Mouse (Mus musculus): ENCODE data around the gene Spr.
"Not testable (repeated sequence)": the region's sequence is repeated elsewhere in the genome, so short reads cannot be mapped to it uniquely, and the experiment has no call there.

Spr gene

GRCm38 (mm10) chr6:85131673-85132072, 5.9 kb downstream of the Spr start:
- DNase-seq (ENCODE audit: low spot score): peak; percentile 50

- DNase-seq (ENCODE audit: low spot score): not testable (repeated sequence)
Observed at GRCm38 (mm10) chr6:85117545-85118511, 19.7 kb downstream of the Spr start.

- DNase-seq (ENCODE audit: low spot score): no peak
Observed at GRCm38 (mm10) chr6:85105033-85105615, 32.4 kb downstream of the Spr start.

- no peak for DNase-seq (ENCODE audit: low spot score)
Observed at GRCm38 (mm10) chr6:85103321-85103720, 34.2 kb downstream of the Spr start.

- DNase-seq (ENCODE audit: low spot score): no peak
Observed at GRCm38 (mm10) chr6:85096441-85096840, 41.1 kb downstream of the Spr start.

- no peak for DNase-seq (ENCODE audit: low spot score)
Observed at GRCm38 (mm10) chr6:85087425-85087824, 50.1 kb downstream of the Spr start.

GRCm38 (mm10) chr6:85086645-85087044, 50.9 kb downstream of the Spr start:
- DNase-seq (ENCODE audit: low spot score): no peak
